In the genomic region with DNA sequence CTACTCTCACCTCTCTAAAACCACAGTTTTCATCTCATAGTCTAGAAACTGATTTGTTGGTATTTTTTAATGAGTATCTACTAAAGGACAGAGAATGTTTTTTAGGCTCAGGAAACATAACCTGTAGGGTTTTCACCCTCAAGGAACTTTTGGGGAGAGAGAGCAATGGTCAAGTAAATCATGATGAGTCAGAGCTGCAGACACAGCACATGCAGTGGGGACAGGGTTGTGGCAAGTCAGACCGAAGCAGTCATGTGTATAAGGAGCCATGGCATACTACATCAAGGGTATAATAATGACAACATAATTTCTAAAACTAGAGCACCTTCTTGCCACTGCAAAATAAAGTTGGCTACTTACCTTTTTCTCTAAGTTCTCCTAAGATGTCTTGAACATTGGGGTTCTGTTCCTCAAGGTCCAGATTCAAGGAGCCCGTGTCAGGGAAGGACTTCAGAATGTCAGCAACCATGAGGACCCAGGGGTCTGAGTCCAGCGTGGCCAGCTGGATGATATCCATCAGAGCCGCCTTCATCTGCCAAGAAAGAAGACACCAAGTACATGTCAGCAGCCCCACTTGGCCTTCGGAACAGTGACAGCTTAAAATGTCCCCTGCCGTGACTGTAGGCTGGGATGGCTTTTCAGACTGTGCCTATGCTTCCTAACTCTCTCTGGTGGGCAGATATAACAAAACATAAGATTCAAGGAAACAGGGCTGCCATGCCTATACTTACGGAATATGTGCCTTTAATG, we compare ENCODE assay signal across 14 mouse cellular contexts. TPM values are rescaled to one million over a fixed set of nuclear protein-coding genes. Genes with fewer than 3 reads are reported as not detected.
A peak's percentile ranks its signal among the peaks of the same experiment; 100 is the strongest.
DNase-seq lines count a peak whose midpoint lies in the region; TF ChIP-seq lines count a peak whose summit lies in the region.
"Had no signal": no experiment of that assay in that cellular context is flagged by ENCODE, and none has a peak within 500 bp of the region (broad histone marks: within the 10 kb centered on the region; RNA-seq: fewer than 3 reads in every experiment).

No protein-coding gene starts in this region.

- WGBS in cerebellum, adult 2 months = 10% methylated on average over 7 of the region's 7 CpGs

- H3K4me1 ChIP-seq in cerebellum, adult 2 months (ENCODE audit: control insufficient read depth, insufficient read depth, low read length) = peaks cover 29% of the 10 kb centered on the region
- H3K4me1 ChIP-seq: embryonic facial prominence, embryonic 12.5 days; midbrain, embryonic 15.5 days had no signal

- peak overlapping the region; percentile 55 for H3K27ac ChIP-seq in cerebellum, adult 2 months (ENCODE audit: insufficient read depth, low read length)
- H3K27ac ChIP-seq: embryonic facial prominence, embryonic 12.5 days; midbrain, embryonic 15.5 days had no signal

- intact Hi-C loops in left cerebral cortex, postnatal 4 days (cut with DNase I) = no loop called here
- intact Hi-C loops in left cerebral cortex, postnatal 36 days (cut with DNase I) = no loop called here

- H3K27me3 ChIP-seq in cerebellum, adult 2 months (ENCODE audit: control insufficient read depth, insufficient read depth, low read length) = no peaks in the 10 kb centered on the region
- H3K27me3 ChIP-seq: embryonic facial prominence, embryonic 12.5 days; midbrain, embryonic 15.5 days had no signal

- peak; percentile 61 to 69 for DNase-seq in cerebellum, adult 2 months
- no peak for DNase-seq in cerebellum, postnatal 4 days (ENCODE audit: low spot score in 2 of 2)
- peak; percentile 37 for DNase-seq in left cerebral cortex, postnatal 4 days
- DNase-seq in left cerebral cortex, postnatal 36 days (ENCODE audit: low spot score in 2 of 2) = no peak
- peak; percentile 49 for DNase-seq in cerebellum, adult 8-10 months
- peak; percentile 60 for DNase-seq in skeletal muscle tissue, adult 2 months (ENCODE audit: low read depth, low spot score)
- DNase-seq in adrenal gland, adult 18-20 months (ENCODE audit: low spot score in 2 of 2) = no peak
- DNase-seq: gastrocnemius, postnatal 10 days; kidney, adult 8-10 months; layer of hippocampus, postnatal 36 days; lung, adult 18-20 months; thymus, postnatal 36 days had no signal

- no peak for TF ChIP-seq CTCF in cerebellum, adult 2 months (IDR thresholded peaks at IDR 0.05; ENCODE audit: borderline replicate concordance, insufficient read depth, low read depth, low read length)

- H3K4me3 ChIP-seq in cerebellum, adult 2 months (replicated peaks; ENCODE audit: insufficient read depth, low read depth, low read length) = no peak overlapping the region
- H3K4me3 ChIP-seq: embryonic facial prominence, embryonic 12.5 days; midbrain, embryonic 15.5 days had no signal

- TF ChIP-seq POLR2A in cerebellum, adult 2 months (IDR thresholded peaks at IDR 0.05; ENCODE audit: borderline replicate concordance, insufficient read depth, low read length) = no peak

RNA-seq across cellular contexts. Expression of a gene that starts 14.6 kb away (rescaled TPM):
- 29.2 and 32.9 TPM in 2 replicates for polyA plus RNA-seq in cerebellum, adult 2 months (2012; rRNA removed)
- 10 to 100 TPM; 23.3 to 24.3 TPM for total RNA-seq in left cerebral cortex, postnatal 4 days (2021)
- total RNA-seq in left cerebral cortex, postnatal 36 days (2021) = 10 to 100 TPM; 17.9 to 20.9 TPM
- 10 to 100 TPM; 17.9 to 19.9 TPM for total RNA-seq in adrenal gland, adult 18-20 months (2021)

Comparison
In these comparisons a context has a peak if more than half of its experiments do, and no peak if none do; other contexts are left out.
1. DNase-seq: peak in cerebellum, adult 2 months (2 of 2), left cerebral cortex, postnatal 4 days (single experiment), cerebellum, adult 8-10 months (single experiment) and skeletal muscle tissue, adult 2 months (single experiment); none in cerebellum, postnatal 4 days (0 of 2), left cerebral cortex, postnatal 36 days (0 of 2) and adrenal gland, adult 18-20 months (0 of 2).